Mouse (Mus musculus) brain, embryonic 14.5 days (tissue): Measurements from ENCODE around the gene Sox18. TPM values are rescaled to one million over a fixed set of nuclear protein-coding genes. Genes with fewer than 3 reads are reported as not detected.

Source experiments
- DNase-seq: peaks from one replicate; pipeline ENCODE4 v3.0.0-alpha.2; 2011; ENCODE audit warnings: low read depth
- CTCF ChIP-seq: fragments of 200-500 bp; IDR thresholded peaks from 2 replicates; pipeline ENCODE4 v1.5.1; 2012; ENCODE audit warnings: inconsistent platforms, mild to moderate bottlenecking, moderate library complexity, borderline replicate concordance; ENCODE audit not compliant: insufficient read depth, insufficient read length; ENCODE audit errors: extremely low read depth
- POLR2A ChIP-seq: fragments of 200-500 bp; IDR thresholded peaks from 2 replicates; pipeline ENCODE4 v1.6.1; 2012; ENCODE audit warnings: mild to moderate bottlenecking, inconsistent platforms, borderline replicate concordance; ENCODE audit not compliant: poor library complexity, insufficient read depth, insufficient read length, severe bottlenecking; ENCODE audit errors: extremely low read depth
- polyA plus RNA-seq: library from polyadenylated mRNA; depleted of rRNA; stranded (reverse); fragments of >200 nt; gene quantifications from 2 replicates; pipeline ENCODE4 v1.2.3, GENCODE M21; 2012; rRNA removed

Gene Sox18
- polyA plus RNA-seq, 1 experiment = 31.6 TPM

- DNase-seq = peak; percentile 46
- TF ChIP-seq CTCF (peak; percentile 33; the same call in 1 of the 2 replicates), POLR2A (no peak)
Measured at GRCm38 (mm10) chr2:181623401-181623800, 48.0 kb downstream of the Sox18 start.

Other genes with a start within 250 kb of the Sox18 start
- 12.1 and 18.4 TPM in 2 replicates for gene Zbtb46, start 212.2 kb downstream of the Sox18 start, polyA plus RNA-seq
- gene Abhd16b, start 178.4 kb downstream of the Sox18 start, polyA plus RNA-seq = not detected in 2 replicates
- gene Tpd52l2, start 174.5 kb downstream of the Sox18 start, polyA plus RNA-seq = 94.9 and 118 TPM in 2 replicates
- 152 and 190 TPM in 2 replicates for gene Dnajc5, start 151.2 kb downstream of the Sox18 start, polyA plus RNA-seq
- 125 and 204 TPM in 2 replicates for gene Uckl1, start 86.7 kb downstream of the Sox18 start, polyA plus RNA-seq
- 30.9 and 44.4 TPM in 2 replicates for gene Prpf6, start 79.8 kb downstream of the Sox18 start, polyA plus RNA-seq
- 105 and 142 TPM in 2 replicates for gene Zfp512b, start 78.8 kb downstream of the Sox18 start, polyA plus RNA-seq
- 161 and 163 TPM in 2 replicates for gene Samd10, start 72.4 kb downstream of the Sox18 start, polyA plus RNA-seq
- gene Gm29797, start 14.6 kb downstream of the Sox18 start, polyA plus RNA-seq = 0.10 and 0.27 TPM in 2 replicates
- 55.9 and 82.2 TPM in 2 replicates for gene Tcea2, start 8.7 kb upstream of the Sox18 start, polyA plus RNA-seq
- gene Rgs19, start 22.3 kb upstream of the Sox18 start, polyA plus RNA-seq = 75.9 and 87.7 TPM in 2 replicates
- not detected in 2 replicates for gene Lkaaear1, start 26.8 kb upstream of the Sox18 start, polyA plus RNA-seq
- 91.7 and 102 TPM in 2 replicates for gene Oprl1, start 43.4 kb upstream of the Sox18 start, polyA plus RNA-seq
- gene Myt1, start 91.7 kb upstream of the Sox18 start, polyA plus RNA-seq = 65.4 and 69.4 TPM in 2 replicates
- gene Pcmtd2, start 166.2 kb upstream of the Sox18 start, polyA plus RNA-seq = 47.2 and 50.9 TPM in 2 replicates
- 54.1 and 58.0 TPM in 2 replicates for gene Polr3k, start 192.7 kb upstream of the Sox18 start, polyA plus RNA-seq